Mouse (Mus musculus): ENCODE data around the gene C1qbp. TPM values are rescaled to one million over a fixed set of nuclear protein-coding genes. Genes with fewer than 3 reads are reported as not detected.

Gene C1qbp
- polyA plus RNA-seq, 1 experiment from 2014 or later: 248 TPM

GRCm38 (mm10) chr11:71007026-71007425 is 24.2 kb upstream of the C1qbp start:
- Histone ChIP-seq H3K27me3 (replicated peaks) (no peaks in the 10 kb centered on the region), H3K4me2 (no peak overlapping the region), H3K27ac (replicated peaks) (peak overlapping the region; percentile 20; the same call in 1 of the 2 replicates), H3K4me1 (peaks cover 19% of the 10 kb centered on the region), H3K9me3 (no peaks in the 10 kb centered on the region), H3K9ac (no peak overlapping the region), H3K4me3 (no peak overlapping the region), H3K36me3 (peaks cover 46% of the 10 kb centered on the region)
- ATAC-seq (ENCODE audit: extremely low read depth, insufficient number of reproducible peaks, low FRiP score, low TSS enrichment): no peak
- 86% methylated on average over 6 of the region's 6 CpGs for WGBS

- Histone ChIP-seq H3K4me1 (peaks cover 24% of the 10 kb centered on the region), H3K9ac (peak overlapping the region; percentile 33; the same call in 1 of the 2 replicates), H3K27me3 (replicated peaks) (no peaks in the 10 kb centered on the region), H3K36me3 (peaks cover 37% of the 10 kb centered on the region), H3K4me2 (peak overlapping the region; percentile 84), H3K4me3 (peak overlapping the region; percentile 95), H3K27ac (replicated peaks) (peak overlapping the region; percentile 32; the same call in 1 of the 2 replicates), H3K9me3 (no peaks in the 10 kb centered on the region)
- WGBS: 51% methylated on average over 5 of the region's 5 CpGs
- ATAC-seq (ENCODE audit: extremely low read depth, insufficient number of reproducible peaks, low FRiP score, low TSS enrichment): no peak
Observed at GRCm38 (mm10) chr11:71005046-71005445, 22.2 kb upstream of the C1qbp start.

- H3K27me3 ChIP-seq (replicated peaks): no peaks in the 10 kb centered on the region
- H3K4me2 ChIP-seq: peak within 1 kb of the TSS; percentile 84
- under 1% methylated on average over 35 of the region's 35 CpGs for WGBS
- H3K9ac ChIP-seq: peak within 1 kb of the TSS; percentile 84
- peak within 1 kb of the TSS; percentile 84 for H3K27ac ChIP-seq (replicated peaks)
- H3K4me1 ChIP-seq: peaks cover 24% of the 10 kb centered on the region
- no peaks in the 10 kb centered on the region for H3K9me3 ChIP-seq
- peak; percentile 94 for ATAC-seq (ENCODE audit: extremely low read depth, insufficient number of reproducible peaks, low FRiP score, low TSS enrichment)
- H3K4me3 ChIP-seq: peak within 1 kb of the TSS; percentile 95
- peaks cover 37% of the 10 kb centered on the region for H3K36me3 ChIP-seq
Observed at GRCm38 (mm10) chr11:71004316-71004773, 21.5 kb upstream of the C1qbp start, which contains the start of gene Dhx33. Gene Dhx33 (minus strand): TSS chr11:71004437.

- peak; percentile 69 for ATAC-seq (ENCODE audit: extremely low read depth, insufficient number of reproducible peaks, low FRiP score, low TSS enrichment)
- WGBS: under 1% methylated on average over 48 of the region's 49 CpGs
Observed at GRCm38 (mm10) chr11:71003611-71004315, 20.9 kb upstream of the C1qbp start.

GRCm38 (mm10) chr11:71001167-71001566 is 18.3 kb upstream of the C1qbp start:
- ATAC-seq (ENCODE audit: extremely low read depth, insufficient number of reproducible peaks, low FRiP score, low TSS enrichment): no peak
- peaks cover 24% of the 10 kb centered on the region for H3K4me1 ChIP-seq
- no peak overlapping the region for H3K27ac ChIP-seq (replicated peaks)
- H3K4me3 ChIP-seq: no peak overlapping the region
- no peaks in the 10 kb centered on the region for H3K9me3 ChIP-seq
- no peaks in the 10 kb centered on the region for H3K27me3 ChIP-seq (replicated peaks)
- H3K9ac ChIP-seq: no peak overlapping the region
- H3K36me3 ChIP-seq: peaks cover 47% of the 10 kb centered on the region
- H3K4me2 ChIP-seq: no peak overlapping the region
- 82% methylated on average over 4 of the region's 4 CpGs for WGBS

More at GRCm38 (mm10) chr11:71003611-71004315, 20.9 kb upstream of the C1qbp start:
- Histone ChIP-seq H3K4me2 (peak overlapping the region; percentile 84), H3K4me1 (peaks cover 24% of the 10 kb centered on the region), H3K27ac (replicated peaks) (peak overlapping the region; percentile 84), H3K27me3 (replicated peaks) (no peaks in the 10 kb centered on the region), H3K4me3 (peak overlapping the region; percentile 95), H3K9ac (peak overlapping the region; percentile 84), H3K9me3 (no peaks in the 10 kb centered on the region), H3K36me3 (peaks cover 37% of the 10 kb centered on the region)

GRCm38 (mm10) chr11:70982030-70982429 is 796 bp downstream of the C1qbp start:
- H3K4me3 ChIP-seq: peak overlapping the region; percentile 66
- ATAC-seq (ENCODE audit: extremely low read depth, insufficient number of reproducible peaks, low FRiP score, low TSS enrichment): no peak
- no peaks in the 10 kb centered on the region for H3K9me3 ChIP-seq
- peaks cover 16% of the 10 kb centered on the region for H3K4me1 ChIP-seq
- peak overlapping the region; percentile 88 for H3K9ac ChIP-seq
- peaks cover 72% of the 10 kb centered on the region for H3K36me3 ChIP-seq
- H3K27ac ChIP-seq (replicated peaks): no peak overlapping the region
- no peaks in the 10 kb centered on the region for H3K27me3 ChIP-seq (replicated peaks)
- peak overlapping the region; percentile 85 for H3K4me2 ChIP-seq
- 9% methylated on average over 12 of the region's 12 CpGs for whole genome bisulfite sequencing

GRCm38 (mm10) chr11:70980751-70981510 is 1.9 kb downstream of the C1qbp start:
- H3K4me2 ChIP-seq: peak overlapping the region; percentile 85
- peak overlapping the region; percentile 66 for H3K4me3 ChIP-seq
- H3K9ac ChIP-seq: peak overlapping the region; percentile 44; the same call in 1 of the 2 replicates
- H3K27me3 ChIP-seq (replicated peaks): no peaks in the 10 kb centered on the region
- WGBS: 86% methylated on average over 14 of the region's 14 CpGs
- no peaks in the 10 kb centered on the region for H3K9me3 ChIP-seq
- H3K4me1 ChIP-seq: peaks cover 16% of the 10 kb centered on the region
- no peak for ATAC-seq (ENCODE audit: extremely low read depth, insufficient number of reproducible peaks, low FRiP score, low TSS enrichment)
- H3K36me3 ChIP-seq: peaks cover 72% of the 10 kb centered on the region
- no peak overlapping the region for H3K27ac ChIP-seq (replicated peaks)

GRCm38 (mm10) chr11:70980232-70980631 is 2.6 kb downstream of the C1qbp start:
- Histone ChIP-seq H3K4me3 (no peak overlapping the region; the same call in 1 of the 2 replicates), H3K4me2 (no peak overlapping the region), H3K36me3 (peaks cover 72% of the 10 kb centered on the region), H3K4me1 (peaks cover 16% of the 10 kb centered on the region), H3K27me3 (replicated peaks) (no peaks in the 10 kb centered on the region), H3K27ac (replicated peaks) (no peak overlapping the region), H3K9me3 (no peaks in the 10 kb centered on the region), H3K9ac (no peak overlapping the region)
- no peak for ATAC-seq (ENCODE audit: extremely low read depth, insufficient number of reproducible peaks, low FRiP score, low TSS enrichment)
- WGBS: 77% methylated on average over 6 of the region's 6 CpGs

GRCm38 (mm10) chr11:70977293-70977692 is 5.5 kb downstream of the C1qbp start:
- ATAC-seq (ENCODE audit: extremely low read depth, insufficient number of reproducible peaks, low FRiP score, low TSS enrichment): no peak
- WGBS: 81% methylated on average over 6 of the region's 6 CpGs
- H3K27me3 ChIP-seq (replicated peaks): no peaks in the 10 kb centered on the region
- peaks cover 13% of the 10 kb centered on the region for H3K4me1 ChIP-seq
- H3K36me3 ChIP-seq: peaks cover 89% of the 10 kb centered on the region
- no peak overlapping the region for H3K27ac ChIP-seq (replicated peaks)
- no peak overlapping the region for H3K4me3 ChIP-seq
- H3K9ac ChIP-seq: no peak overlapping the region
- H3K9me3 ChIP-seq: no peaks in the 10 kb centered on the region
- H3K4me2 ChIP-seq: no peak overlapping the region

GRCm38 (mm10) chr11:70975193-70975592 is 7.6 kb downstream of the C1qbp start:
- H3K4me2 ChIP-seq: no peak overlapping the region
- no peaks in the 10 kb centered on the region for H3K9me3 ChIP-seq
- H3K9ac ChIP-seq: no peak overlapping the region
- H3K4me1 ChIP-seq: peaks cover 5% of the 10 kb centered on the region; the same call in 1 of the 2 replicates
- no peak overlapping the region for H3K4me3 ChIP-seq
- 66% methylated on average over 2 of the region's 2 CpGs for WGBS
- H3K36me3 ChIP-seq: peaks cover 84% of the 10 kb centered on the region
- ATAC-seq (ENCODE audit: extremely low read depth, insufficient number of reproducible peaks, low FRiP score, low TSS enrichment): no peak
- H3K27me3 ChIP-seq (replicated peaks): no peaks in the 10 kb centered on the region
- H3K27ac ChIP-seq (replicated peaks): no peak overlapping the region

- Histone ChIP-seq H3K9ac (no peak overlapping the region), H3K27ac (replicated peaks) (no peak overlapping the region), H3K9me3 (no peaks in the 10 kb centered on the region), H3K4me2 (no peak overlapping the region), H3K36me3 (peaks cover 72% of the 10 kb centered on the region), H3K4me1 (peaks cover 5% of the 10 kb centered on the region; the same call in 1 of the 2 replicates), H3K4me3 (no peak overlapping the region), H3K27me3 (replicated peaks) (no peaks in the 10 kb centered on the region)
- no peak for ATAC-seq (ENCODE audit: extremely low read depth, insufficient number of reproducible peaks, low FRiP score, low TSS enrichment)
- WGBS: 72% methylated on average over 4 of the region's 4 CpGs
Observed at GRCm38 (mm10) chr11:70973947-70974346, 8.9 kb downstream of the C1qbp start.

Data from heart, embryonic 13.5 days (tissue).